Mouse (Mus musculus) layer of hippocampus, adult 11-12 months (tissue): Measurements from ENCODE around the gene Lmo7.

Source experiments
- DNase-seq: peaks from one replicate; pipeline ENCODE4 v3.0.0; 2022; ENCODE audit warnings: low spot score

The Lmo7 gene

GRCm38 (mm10) chr14:101729237-101729971 lies at the start of gene Lmo7, which contains the start of gene Gm9922:
Lmo7 (plus strand) TSS chr14:101729957.
Gm9922 (minus strand) TSS chr14:101729814.
- DNase-seq = peak; percentile 14

GRCm38 (mm10) chr14:101687696-101688095 lies 42.1 kb upstream of the Lmo7 start:
- no peak for DNase-seq

GRCm38 (mm10) chr14:101688406-101688805 lies 41.4 kb upstream of the Lmo7 start:
- no peak for DNase-seq

GRCm38 (mm10) chr14:101704479-101704878 lies 25.3 kb upstream of the Lmo7 start:
- no peak for DNase-seq

GRCm38 (mm10) chr14:101707088-101707487 lies 22.7 kb upstream of the Lmo7 start:
- DNase-seq = no peak

GRCm38 (mm10) chr14:101714414-101714813 lies 15.3 kb upstream of the Lmo7 start:
- DNase-seq = no peak

- DNase-seq = peak; percentile 5
Observed at GRCm38 (mm10) chr14:101729972-101730692, 375 bp downstream of the Lmo7 start.

- no peak for DNase-seq
Observed at GRCm38 (mm10) chr14:101733542-101734303, 4.0 kb downstream of the Lmo7 start.

GRCm38 (mm10) chr14:101737501-101737900 lies 7.7 kb downstream of the Lmo7 start:
- no peak for DNase-seq

- no peak for DNase-seq
Observed at GRCm38 (mm10) chr14:101746635-101747034, 16.9 kb downstream of the Lmo7 start.

GRCm38 (mm10) chr14:101747811-101748210 lies 18.1 kb downstream of the Lmo7 start:
- no peak for DNase-seq

- no peak for DNase-seq
Observed at GRCm38 (mm10) chr14:101748436-101748835, 18.7 kb downstream of the Lmo7 start.

- DNase-seq = no peak
Observed at GRCm38 (mm10) chr14:101750910-101751309, 21.2 kb downstream of the Lmo7 start.

GRCm38 (mm10) chr14:101755425-101755824 lies 25.7 kb downstream of the Lmo7 start:
- DNase-seq = no peak

GRCm38 (mm10) chr14:101762267-101762666 lies 32.5 kb downstream of the Lmo7 start:
- DNase-seq = no peak

GRCm38 (mm10) chr14:101763762-101764295 lies 34.1 kb downstream of the Lmo7 start:
- no peak for DNase-seq

GRCm38 (mm10) chr14:101771336-101771735 lies 41.6 kb downstream of the Lmo7 start:
- no peak for DNase-seq

GRCm38 (mm10) chr14:101771756-101772155 lies 42.0 kb downstream of the Lmo7 start:
- no peak for DNase-seq

GRCm38 (mm10) chr14:101774631-101775030 lies 44.9 kb downstream of the Lmo7 start:
- DNase-seq = peak; percentile 37

GRCm38 (mm10) chr14:101776296-101777128 lies 46.8 kb downstream of the Lmo7 start:
- no peak for DNase-seq

GRCm38 (mm10) chr14:101777129-101777493 lies 47.4 kb downstream of the Lmo7 start:
- no peak for DNase-seq
